Mouse (Mus musculus) CH12.LX (cell line): ENCODE results near the gene Calhm5.

Source experiments
- BHLHE40 ChIP-seq: IDR thresholded peaks from 2 replicates; pipeline ENCODE4 v1.6.1; 2011; ENCODE audit warnings: mild to moderate bottlenecking, low read depth, low read length, improper control_type of control experiment
- CTCF ChIP-seq, 2 experiments: IDR thresholded peaks in 1 of 2; conservative IDR thresholded peaks in 1 of 2; 2 replicates each; pipeline ENCODE4 v1.5.1; 2011 to 2012; ENCODE audit warnings: low read depth in 2 of 2, low read length in 2 of 2, improper control_type of control experiment in 1 of 2, inconsistent platforms in 1 of 2, mild to moderate bottlenecking in 1 of 2, moderate library complexity in 1 of 2
- E2F4 ChIP-seq: IDR thresholded peaks from 2 replicates; pipeline ENCODE4 v1.6.1; 2011; ENCODE audit warnings: low read depth, low read length, improper control_type of control experiment; ENCODE audit not compliant: insufficient replicate concordance
- ELF1 ChIP-seq: IDR thresholded peaks from 2 replicates; pipeline ENCODE4 v1.6.1; 2014; ENCODE audit warnings: low read depth, mild to moderate bottlenecking, inconsistent platforms, low read length, improper control_type of control experiment
- EP300 ChIP-seq: IDR thresholded peaks from 2 replicates; pipeline ENCODE4 v1.6.1; 2011; ENCODE audit warnings: low read length, improper control_type of control experiment
- HCFC1 ChIP-seq: IDR thresholded peaks from 2 replicates; pipeline ENCODE4 v1.6.1; 2012; ENCODE audit warnings: low read depth, mild to moderate bottlenecking, inconsistent platforms, low read length, improper control_type of control experiment
- MAX ChIP-seq: IDR thresholded peaks from 2 replicates; pipeline ENCODE4 v1.6.1; 2011; ENCODE audit warnings: low read length, improper control_type of control experiment
- POLR2A ChIP-seq: IDR thresholded peaks from 2 replicates; pipeline ENCODE4 v1.6.1; 2011; ENCODE audit warnings: low read depth, mild to moderate bottlenecking, improper control_type of control experiment, low read length
- SIN3A ChIP-seq: IDR thresholded peaks from 2 replicates; pipeline ENCODE4 v1.6.1; 2012; ENCODE audit warnings: low read length, improper control_type of control experiment, inconsistent platforms
- UBTF ChIP-seq: IDR thresholded peaks from 2 replicates; pipeline ENCODE4 v1.6.1; 2012; ENCODE audit warnings: low read depth, mild to moderate bottlenecking, inconsistent platforms, low read length, improper control_type of control experiment, moderate library complexity
- USF1 ChIP-seq: IDR thresholded peaks from 2 replicates; pipeline ENCODE4 v1.6.1; 2014; ENCODE audit warnings: low read depth, mild to moderate bottlenecking, inconsistent platforms, low read length, improper control_type of control experiment
- ZC3H11A ChIP-seq: IDR thresholded peaks from 2 replicates; pipeline ENCODE4 v1.6.1; 2012; ENCODE audit warnings: low read depth, mild to moderate bottlenecking, inconsistent platforms, low read length, improper control_type of control experiment
- ZMIZ1 ChIP-seq: IDR thresholded peaks from 2 replicates; pipeline ENCODE4 v1.6.1; 2012; ENCODE audit warnings: low read depth, mild to moderate bottlenecking, inconsistent platforms, low read length, improper control_type of control experiment

- TF ChIP-seq ZMIZ1 = no peak
- no peak for TF ChIP-seq SIN3A
- no peak for TF ChIP-seq ELF1
- no peak for TF ChIP-seq ZC3H11A
- TF ChIP-seq POLR2A = no peak
- no peak for TF ChIP-seq E2F4
- no peak for TF ChIP-seq MAX
- no peak for TF ChIP-seq UBTF
- TF ChIP-seq EP300 = no peak
- TF ChIP-seq CTCF (conservative IDR thresholded peaks at IDR 0.05 in 1 of 2, IDR thresholded peaks at IDR 0.05 in 1 of 2; ENCODE audit: low read depth in 2 of 2, low read length in 2 of 2) = no peak
- TF ChIP-seq USF1 = no peak
- TF ChIP-seq HCFC1 = no peak
- TF ChIP-seq BHLHE40 = no peak
These were observed 4.4 kb downstream of the Calhm5 start for GRCm38 (mm10) chr10:34091888-34092287.
